Mouse (Mus musculus) lung, postnatal 0 days (tissue): ENCODE results near the gene Ddx6. TPM values are rescaled to one million over a fixed set of nuclear protein-coding genes. Genes with fewer than 3 reads are reported as not detected.
A peak's percentile ranks its signal among the peaks of the same experiment; 100 is the strongest.

Experiments
- ATAC-seq: fragments of 200-750 bp; cut with Nextera tagmentation; 2 replicates; pipeline ENCODE4 v1.8.0; 2017; ENCODE audit warnings: moderate library complexity
- DNase-seq: peaks from one replicate; pipeline ENCODE4 v3.0.0-alpha.2; 2016; ENCODE audit warnings: low spot score
- H3K27ac ChIP-seq: fragments of 300-500 bp; sonication (generic); 2 replicates; pipeline ENCODE4 v1.5.1; 2014; ENCODE audit warnings: antibody characterized with exemption, mild to moderate bottlenecking, low read length, mixed read lengths
- H3K27me3 ChIP-seq: fragments of 300-500 bp; sonication (generic); replicated peaks from 2 replicates; pipeline ENCODE4 v1.6.1; 2014; ENCODE audit warnings: low read length, mixed read lengths; ENCODE audit not compliant: insufficient read depth
- H3K36me3 ChIP-seq: fragments of 300-500 bp; sonication (generic); 2 replicates; pipeline ENCODE4 v1.6.1; 2014; ENCODE audit warnings: low read length, mixed read lengths; ENCODE audit not compliant: insufficient read depth
- H3K4me1 ChIP-seq: fragments of 300-500 bp; sonication (generic); 2 replicates; pipeline ENCODE4 v1.6.1; 2014; ENCODE audit warnings: antibody characterized with exemption, low read depth, low read length, mixed read lengths; ENCODE audit not compliant: insufficient read depth
- H3K4me2 ChIP-seq: fragments of 300-500 bp; sonication (generic); replicated peaks from 2 replicates; pipeline ENCODE4 v1.6.1; 2014; ENCODE audit warnings: low read depth, mild to moderate bottlenecking, low read length, moderate library complexity, mixed read lengths
- H3K4me3 ChIP-seq: fragments of 300-500 bp; sonication (generic); 2 replicates; pipeline ENCODE4 v1.5.1; 2014; ENCODE audit warnings: low read depth, low read length
- H3K9ac ChIP-seq: fragments of 300-500 bp; sonication (generic); replicated peaks from 2 replicates; pipeline ENCODE4 v1.6.1; 2014; ENCODE audit warnings: low read depth, mild to moderate bottlenecking
- H3K9me3 ChIP-seq: fragments of 300-500 bp; sonication (generic); 2 replicates; pipeline ENCODE4 v1.6.1; 2016; ENCODE audit warnings: low read length, mixed read lengths
- CTCF ChIP-seq: IDR thresholded peaks from 2 replicates; pipeline ENCODE4 v1.5.1; 2016; ENCODE audit warnings: antibody characterized with exemption, mild to moderate bottlenecking
- EP300 ChIP-seq: IDR thresholded peaks from 2 replicates; pipeline ENCODE4 v1.6.1; 2016; ENCODE audit warnings: antibody characterized with exemption, mild to moderate bottlenecking, control low read depth
- WGBS: fragments of 180-500 bp; shearing (Covaris S2); extraction: QIAGEN DNeasy Blood & Tissue Kit; methylation state at CpG from one replicate; pipeline ENCODE4 v1.1.7; 2014; 5-methylcytosine and 5-hydroxymethylcytosine counted together
- polyA plus RNA-seq: library from polyadenylated mRNA; unstranded; fragments of >200 nt; fragmentation: Nextera tagmentation; extraction: Ambion mirVana; gene quantifications from 2 replicates; pipeline ENCODE4 v1.2.1, GENCODE M21; 2015

The Ddx6 gene
- polyA plus RNA-seq, 1 experiment from 2014 or later: 13.9 TPM

DNA sequence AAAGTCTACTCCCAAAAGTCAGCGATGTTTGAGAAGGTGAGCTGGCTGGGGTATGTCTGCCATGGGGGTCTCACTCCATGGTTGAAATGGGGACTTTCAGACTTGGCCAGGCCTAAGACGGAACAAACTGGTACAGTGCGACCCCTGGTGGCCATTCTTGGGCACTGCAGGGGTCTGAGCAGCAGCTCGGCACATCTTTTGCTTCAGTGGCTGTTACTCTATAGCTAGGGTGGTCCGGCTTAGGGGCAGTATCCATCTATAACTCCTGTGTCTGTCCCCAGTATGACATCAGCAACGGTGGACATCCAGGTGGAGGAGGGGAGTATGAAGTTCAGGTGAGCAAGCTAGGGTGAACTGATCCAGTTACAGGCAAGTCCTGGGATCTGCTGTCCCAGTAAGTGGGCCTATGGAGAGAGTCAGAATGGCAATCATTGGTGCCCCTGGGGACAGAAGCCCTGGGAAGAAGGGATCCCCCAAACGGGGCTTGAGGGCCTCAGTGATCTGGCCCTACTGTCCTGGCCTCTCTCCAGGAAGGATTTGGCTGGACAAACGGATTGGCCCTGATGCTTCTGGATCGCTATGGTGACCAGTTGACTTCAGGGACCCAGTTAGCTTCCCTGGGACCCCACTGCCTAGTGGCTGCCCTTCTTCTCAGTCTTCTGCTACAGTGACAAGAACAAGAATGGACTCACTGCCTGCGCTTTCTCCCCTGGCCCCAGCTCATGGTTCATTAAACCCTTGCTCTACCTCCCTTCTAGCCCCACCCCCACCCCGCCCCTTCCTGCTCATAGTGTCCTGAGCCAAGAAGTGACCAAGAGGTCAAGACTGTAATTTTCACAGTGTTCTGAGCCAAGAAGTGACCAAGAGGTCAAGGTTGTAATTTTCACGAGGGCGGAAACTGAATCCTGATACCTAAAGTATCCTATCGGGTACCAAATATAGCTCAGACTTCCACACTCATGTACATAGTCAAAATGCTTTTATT is 80.9 kb downstream of the Ddx6 start:
- no peaks in the 10 kb centered on the region for H3K4me1 ChIP-seq
- no peak for TF ChIP-seq EP300
- TF ChIP-seq CTCF: peak; percentile 98
- no peak overlapping the region for H3K4me3 ChIP-seq
- H3K36me3 ChIP-seq: 0 out of 2 replicates have a peak, but pooled peaks cover 15% of the 10 kb centered on the region
- WGBS: 31% methylated on average over 14 of the region's 14 CpGs
- no peak overlapping the region for H3K9ac ChIP-seq
- DNase-seq (peak; percentile 68), ATAC-seq (peak; percentile 48)
- H3K27me3 ChIP-seq: no peaks in the 10 kb centered on the region
- no peaks in the 10 kb centered on the region for H3K9me3 ChIP-seq
- peak overlapping the region; percentile 33; the same call in 1 of the 2 replicates for H3K27ac ChIP-seq
- no peak overlapping the region for H3K4me2 ChIP-seq

DNA sequence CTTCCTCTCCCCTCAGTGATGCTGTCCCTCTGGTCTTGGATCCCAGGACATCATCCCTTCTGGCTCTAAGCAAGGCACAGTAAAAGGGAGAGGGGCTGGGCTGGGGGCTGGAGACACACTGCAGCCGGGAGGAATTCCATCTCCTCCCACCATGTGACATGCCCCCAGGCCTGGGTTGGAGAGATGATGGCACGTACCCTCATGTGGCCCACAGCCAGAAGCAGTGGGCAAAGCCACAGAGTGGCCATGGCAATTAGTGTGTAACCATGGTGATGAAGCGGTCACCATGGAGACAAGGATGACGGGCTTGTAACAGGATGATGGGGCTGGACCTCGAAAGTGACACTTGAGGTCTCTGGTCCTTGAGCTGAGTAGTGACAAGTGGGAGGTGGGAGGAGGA is 81.9 kb downstream of the Ddx6 start:
- ATAC-seq: no peak
- no peak for DNase-seq
- TF ChIP-seq CTCF (no peak), EP300 (no peak)
- H3K4me2 ChIP-seq: no peak overlapping the region
- 75% methylated on average over 5 of the region's 5 CpGs for WGBS
- H3K27ac ChIP-seq: no peak overlapping the region
- no peaks in the 10 kb centered on the region for H3K27me3 ChIP-seq
- H3K4me1 ChIP-seq: 0 out of 2 replicates have a peak, but pooled peaks cover 3% of the 10 kb centered on the region
- H3K9me3 ChIP-seq: no peaks in the 10 kb centered on the region
- no peak overlapping the region for H3K9ac ChIP-seq
- H3K36me3 ChIP-seq: 0 out of 2 replicates have a peak, but pooled peaks cover 15% of the 10 kb centered on the region
- no peak overlapping the region for H3K4me3 ChIP-seq

DNA sequence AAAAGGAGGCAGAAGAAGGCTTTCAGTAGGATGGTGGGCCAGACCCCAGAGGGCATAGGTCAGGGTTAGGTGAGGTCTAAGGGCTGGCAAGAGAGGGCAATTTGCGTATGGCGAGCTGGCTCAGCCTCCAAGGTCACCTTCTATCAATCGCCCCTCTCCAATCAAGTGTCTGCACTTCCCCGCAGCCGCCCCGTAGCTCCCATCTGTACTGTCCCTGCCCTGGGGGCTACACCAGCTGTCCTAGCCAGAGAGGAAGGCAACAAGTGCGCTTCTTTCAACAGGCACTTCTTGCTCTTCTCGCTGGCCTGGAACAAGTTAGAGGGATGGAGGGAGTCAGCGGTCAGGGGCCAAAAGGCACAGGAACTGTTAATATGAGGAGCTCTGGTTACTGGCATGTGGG is 83.3 kb downstream of the Ddx6 start:
- Histone ChIP-seq H3K9ac (no peak overlapping the region), H3K27me3 (no peaks in the 10 kb centered on the region), H3K4me3 (no peak overlapping the region), H3K4me2 (no peak overlapping the region), H3K36me3 (0 out of 2 replicates have a peak, but pooled peaks cover 15% of the 10 kb centered on the region), H3K4me1 (peaks cover 11% of the 10 kb centered on the region; the same call in 1 of the 2 replicates), H3K9me3 (no peaks in the 10 kb centered on the region), H3K27ac (no peak overlapping the region)
- no peak for DNase-seq
- WGBS: 83% methylated on average over 9 of the region's 9 CpGs
- ATAC-seq: no peak
- no peak for TF ChIP-seq CTCF
- no peak for TF ChIP-seq EP300

Other genes with a start within 250 kb of the Ddx6 start
- 24.5 and 26.1 TPM in 2 replicates for gene Vps11, start 243.2 kb upstream of the Ddx6 start, polyA plus RNA-seq
- gene Hyou1, start 225.4 kb upstream of the Ddx6 start, polyA plus RNA-seq: 11.1 and 11.4 TPM in 2 replicates
- gene Slc37a4, start 208.0 kb upstream of the Ddx6 start, polyA plus RNA-seq: 14.7 and 17.7 TPM in 2 replicates
- 1,758 and 2,031 TPM in 2 replicates for gene Rps25, start 197.8 kb upstream of the Ddx6 start, polyA plus RNA-seq
- gene Trappc4, start 197.3 kb upstream of the Ddx6 start, polyA plus RNA-seq: 133 and 136 TPM in 2 replicates
- 24.2 and 24.5 TPM in 2 replicates for gene Ccdc84, start 186.3 kb upstream of the Ddx6 start, polyA plus RNA-seq
- gene Foxr1, start 163.8 kb upstream of the Ddx6 start, polyA plus RNA-seq: not detected in 2 replicates
- gene Upk2, start 149.9 kb upstream of the Ddx6 start, polyA plus RNA-seq: 2.2 and 2.3 TPM in 2 replicates
- 10.7 and 12.3 TPM in 2 replicates for gene Bcl9l, start 122.1 kb upstream of the Ddx6 start, polyA plus RNA-seq
- gene Cxcr5, start 43.0 kb upstream of the Ddx6 start, polyA plus RNA-seq: 0.17 TPM in 2 replicates
- not detected in 2 replicates for gene Treh, start 68.3 kb downstream of the Ddx6 start, polyA plus RNA-seq
- gene Phldb1, start 130.3 kb downstream of the Ddx6 start, polyA plus RNA-seq: 21.3 and 21.8 TPM in 2 replicates
- 92.3 and 104 TPM in 2 replicates for gene Arcn1, start 163.0 kb downstream of the Ddx6 start, polyA plus RNA-seq
- gene Ift46, start 163.0 kb downstream of the Ddx6 start, polyA plus RNA-seq: 81.4 and 91.7 TPM in 2 replicates
- 0.91 and 1.0 TPM in 2 replicates for gene Tmem25, start 194.4 kb downstream of the Ddx6 start, polyA plus RNA-seq
- 12.9 and 15.1 TPM in 2 replicates for gene Ttc36, start 198.2 kb downstream of the Ddx6 start, polyA plus RNA-seq